Mouse (Mus musculus): Measurements from ENCODE around the gene Kcne4.

Gene Kcne4

DNA sequence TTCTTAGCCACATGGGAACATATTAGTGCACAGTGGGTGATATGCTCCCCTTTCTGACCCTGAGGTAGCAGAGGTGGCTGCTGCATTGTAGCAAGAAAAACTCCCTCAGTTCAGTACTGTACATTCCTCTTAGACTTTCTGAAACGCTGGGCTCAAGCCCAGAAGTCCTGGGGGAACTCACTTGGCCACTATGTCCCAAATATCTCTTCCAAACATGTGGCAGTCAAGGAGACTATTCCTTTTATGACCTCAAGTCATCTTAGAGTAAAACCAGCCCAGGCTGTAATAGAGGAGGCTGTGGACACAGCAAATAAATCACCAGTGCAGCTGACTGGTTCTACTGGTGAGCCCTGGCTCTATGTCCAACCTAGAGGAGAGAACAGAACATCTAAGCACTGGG is 45.7 kb downstream of the Kcne4 start:
- no peak for DNase-seq

DNA sequence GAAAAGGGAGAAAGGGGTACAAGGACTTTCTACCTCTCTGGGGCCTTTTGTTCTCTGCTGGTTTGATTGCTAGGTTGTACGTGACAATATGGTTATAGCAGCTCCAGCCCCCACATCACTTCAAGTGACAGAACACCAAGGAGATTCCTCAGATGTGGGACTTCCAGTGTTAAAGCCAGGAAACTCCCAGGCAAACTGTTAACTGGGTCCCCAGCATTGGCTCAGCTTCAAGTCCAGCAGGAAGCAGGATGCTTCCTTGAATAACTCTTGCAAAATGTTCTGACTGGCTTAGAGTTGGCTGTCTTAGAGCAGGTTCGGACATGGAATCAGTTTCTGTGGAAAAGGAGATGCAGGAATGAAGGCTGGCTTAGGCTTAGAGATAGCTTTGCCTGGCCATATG is 47.3 kb downstream of the Kcne4 start:
- peak; percentile 16 to 39 for DNase-seq

DNA sequence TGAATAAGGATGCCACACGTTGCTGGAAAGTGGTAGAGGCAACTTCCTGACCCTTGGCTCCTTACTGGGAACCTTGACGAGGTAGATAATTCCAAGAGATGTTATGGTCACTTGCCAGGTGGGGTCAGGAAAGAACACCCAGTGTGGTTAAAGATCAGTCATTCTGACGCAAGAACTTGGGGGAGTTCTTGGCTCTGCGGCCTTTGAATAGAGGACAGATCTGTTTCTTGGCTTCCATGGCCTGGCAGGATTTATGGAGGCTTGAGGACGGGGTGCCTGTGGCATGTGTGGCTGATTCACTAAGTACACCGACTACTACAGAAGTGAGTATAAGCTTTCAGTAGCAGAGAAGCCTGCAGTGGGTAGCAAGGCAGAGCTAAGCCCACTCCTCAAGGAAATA is 47.8 kb downstream of the Kcne4 start:
- peak; percentile 80 to 82 for DNase-seq

DNA sequence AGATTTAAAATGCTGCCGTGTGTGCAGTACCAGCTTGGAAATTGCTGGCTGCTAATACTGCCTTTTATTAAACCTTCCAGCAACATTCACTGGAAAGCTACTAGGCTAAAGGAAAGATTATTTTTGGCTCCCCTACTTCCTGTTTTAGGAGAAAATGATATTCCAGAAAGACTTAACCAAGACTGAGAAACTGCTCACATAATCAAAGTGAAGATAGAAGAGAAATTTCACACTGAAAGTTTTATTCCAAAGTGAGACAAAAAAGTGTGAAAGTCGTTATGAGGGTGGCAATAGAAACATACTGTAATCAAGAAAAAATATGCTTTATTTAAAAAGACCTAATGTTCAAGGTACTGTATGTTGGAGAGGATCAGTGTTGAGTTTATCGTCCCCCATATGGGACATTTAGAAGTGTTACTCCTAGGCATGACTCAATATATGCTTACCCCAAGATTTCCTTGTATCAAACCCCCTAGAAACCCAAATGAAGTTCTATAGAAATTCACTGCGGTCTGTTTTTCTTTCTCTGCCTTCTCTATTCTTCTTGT is 48.3 kb downstream of the Kcne4 start:
- no peak for DNase-seq

DNA sequence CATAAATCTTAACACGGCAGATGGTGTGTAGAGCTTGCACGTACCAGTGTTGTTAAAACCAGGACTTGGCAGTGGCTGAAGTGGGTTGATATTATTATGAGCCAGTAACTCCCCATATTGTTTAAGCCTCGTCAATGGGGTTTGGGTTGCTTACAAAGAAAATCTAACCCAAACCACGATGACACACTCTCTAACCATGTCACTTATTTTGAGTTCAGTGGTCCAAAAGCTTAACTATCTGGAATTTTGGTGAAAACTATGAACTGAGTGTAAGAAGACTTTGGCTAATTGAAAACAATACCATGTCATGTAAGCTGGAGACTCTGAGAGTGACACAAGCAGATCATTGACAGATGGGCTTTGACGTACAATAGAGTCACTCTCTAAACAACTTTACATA is 49.4 kb downstream of the Kcne4 start:
- DNase-seq = no peak

DNA sequence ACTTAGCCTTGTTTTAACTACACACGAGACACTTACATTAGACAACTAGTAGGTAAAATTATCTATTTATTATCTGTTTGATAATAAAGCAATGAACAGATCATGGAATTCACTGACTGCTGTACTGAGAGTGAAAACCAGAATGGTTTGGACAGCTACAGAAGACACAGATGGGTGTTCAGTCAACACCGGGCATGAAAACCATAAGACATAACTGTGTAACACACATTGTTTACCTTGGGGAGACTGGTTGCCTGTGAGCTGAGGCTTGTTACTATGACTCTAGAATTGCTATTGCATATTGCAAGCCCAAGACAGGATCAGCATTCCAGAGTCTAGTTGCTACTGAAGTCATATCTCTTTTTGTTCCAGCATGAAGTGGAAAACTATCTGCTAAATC is 49.9 kb downstream of the Kcne4 start:
- DNase-seq = no peak
